Mouse (Mus musculus): Measurements from ENCODE around the gene Olfr1061.
"Not testable (repeated sequence)": the region's sequence is repeated elsewhere in the genome, so short reads cannot be mapped to it uniquely, and the experiment has no call there.

Olfr1061 gene

GRCm38 (mm10) chr2:86413950-86414349 lies at the start of gene Olfr1061:
TSS of gene Olfr1061 (minus strand) at chr2:86414050.
- CTCF ChIA-PET, result no interaction called here

GRCm38 (mm10) chr2:86460434-86460833 lies 46.6 kb upstream of the Olfr1061 start:
- CTCF ChIA-PET, result no interaction called here

DNA sequence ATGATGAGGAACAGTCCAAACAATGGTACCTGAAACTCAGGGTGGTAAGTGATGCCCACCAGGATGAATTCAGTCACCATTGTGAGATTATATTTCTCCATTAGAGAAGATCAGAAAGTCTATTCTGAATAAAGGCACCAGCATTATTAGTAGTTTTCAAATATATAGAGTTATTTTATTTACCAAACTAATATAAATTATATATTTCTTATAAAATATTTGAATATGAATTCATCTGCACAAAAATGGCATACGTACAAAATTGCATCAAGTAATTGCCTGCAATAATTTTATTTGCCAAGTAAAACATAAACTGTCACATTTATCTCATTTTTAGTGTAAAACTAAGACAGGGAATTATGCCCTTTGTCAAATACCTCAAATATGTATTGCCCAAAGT lies 42.3 kb upstream of the Olfr1061 start, which contains the start of gene Olfr1066:
Gene Olfr1066, minus strand, starts transcription at position 101 of the 400 bp plus-strand sequence.
- CTCF ChIA-PET, result no interaction called here

GRCm38 (mm10) chr2:86450491-86450890 lies 36.6 kb upstream of the Olfr1061 start, which contains the start of gene Olfr1065:
TSS of gene Olfr1065 (minus strand) at chr2:86450591.
- CTCF ChIA-PET, result not testable (repeated sequence)

- CTCF ChIA-PET, result not testable (repeated sequence)
Measured at GRCm38 (mm10) chr2:86442101-86442500, 28.3 kb upstream of the Olfr1061 start.

DNA sequence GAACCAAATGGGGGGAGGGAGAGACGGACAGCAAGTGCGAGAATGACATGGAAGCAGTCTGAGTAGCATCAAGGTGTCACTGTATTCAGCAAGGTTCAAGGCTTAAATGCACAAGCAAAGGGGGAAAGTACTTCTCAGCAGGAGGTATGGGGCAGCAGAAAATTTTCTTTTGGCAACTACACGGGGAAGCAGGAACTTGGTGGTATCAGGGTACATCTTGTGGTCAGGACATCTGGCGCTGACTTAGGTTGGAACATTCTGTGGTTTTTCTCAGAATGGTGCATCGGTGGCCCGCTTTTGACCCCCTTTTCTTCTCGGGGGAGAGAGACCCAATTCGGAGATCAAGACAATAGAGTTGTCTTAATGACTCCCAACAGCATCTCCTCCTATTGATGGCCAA lies 14.7 kb upstream of the Olfr1061 start:
- CTCF ChIA-PET, result not testable (repeated sequence)

DNA sequence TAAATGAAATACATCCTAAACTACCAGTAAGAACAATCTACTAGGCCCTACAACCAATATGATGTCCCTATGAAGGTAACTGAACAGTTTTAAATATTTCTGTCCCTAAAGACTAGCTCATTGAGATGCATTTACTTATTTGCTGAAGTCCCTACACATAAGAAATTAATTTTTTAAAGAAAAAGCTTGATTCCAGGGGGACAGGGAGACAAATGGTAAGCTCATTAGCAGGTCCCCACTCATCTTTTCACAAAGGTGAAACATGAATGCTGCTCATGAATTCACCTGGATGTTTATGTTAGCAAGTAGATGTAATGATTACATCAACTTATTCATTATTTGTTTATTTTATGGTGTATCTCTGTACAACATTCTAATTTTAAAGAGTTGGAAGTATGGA lies 12.8 kb upstream of the Olfr1061 start, which contains the start of gene Olfr1062:
Gene Olfr1062, minus strand, starts transcription at position 101 of the 400 bp plus-strand sequence.
- CTCF ChIA-PET, result not testable (repeated sequence)

GRCm38 (mm10) chr2:86395114-86395513 lies 18.7 kb downstream of the Olfr1061 start:
- CTCF ChIA-PET, result no interaction called here

DNA sequence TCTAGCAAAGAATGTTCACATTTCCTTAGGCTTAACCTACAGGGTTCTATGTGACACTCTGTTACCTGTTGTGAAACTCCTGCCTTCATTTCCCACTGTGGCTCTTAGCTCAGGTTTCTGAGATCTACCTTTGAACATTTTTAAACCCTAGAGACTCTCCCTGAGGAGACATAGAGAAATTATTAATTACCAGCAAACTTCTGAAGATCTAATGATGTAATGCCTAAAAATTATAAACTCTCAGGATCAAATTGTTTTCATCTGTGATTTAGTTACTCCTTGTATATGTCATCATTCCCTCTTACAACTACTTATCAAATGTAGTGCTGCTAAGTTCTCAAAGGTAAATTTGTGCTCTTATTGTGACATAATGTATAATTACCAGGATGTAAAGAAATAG lies 25.4 kb downstream of the Olfr1061 start, which contains the start of gene Olfr1058:
Gene Olfr1058, minus strand, starts transcription at position 101 of the 400 bp plus-strand sequence.
- CTCF ChIA-PET, result not testable (repeated sequence)

DNA sequence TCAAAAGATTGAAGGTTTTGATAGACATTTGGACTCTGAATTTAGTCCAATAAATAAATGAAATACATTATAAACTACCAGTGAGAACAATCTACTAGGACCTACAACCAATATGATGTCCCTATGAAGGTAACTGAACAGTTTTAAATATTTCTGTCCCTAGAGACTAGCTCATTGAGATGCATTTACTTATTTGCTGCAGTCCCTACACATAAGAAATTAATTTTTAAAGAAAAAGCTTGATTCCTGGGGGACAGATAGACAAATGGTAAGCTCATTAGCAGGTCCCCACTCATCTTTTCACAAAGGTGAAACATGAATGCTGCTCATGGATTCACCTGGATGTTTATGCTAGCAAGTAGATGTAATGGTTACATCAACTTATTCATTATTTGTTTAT lies 35.6 kb downstream of the Olfr1061 start, which contains the start of gene Olfr1057:
Gene Olfr1057, minus strand, starts transcription at position 101 of the 400 bp plus-strand sequence.
- CTCF ChIA-PET, result no interaction called here

DNA sequence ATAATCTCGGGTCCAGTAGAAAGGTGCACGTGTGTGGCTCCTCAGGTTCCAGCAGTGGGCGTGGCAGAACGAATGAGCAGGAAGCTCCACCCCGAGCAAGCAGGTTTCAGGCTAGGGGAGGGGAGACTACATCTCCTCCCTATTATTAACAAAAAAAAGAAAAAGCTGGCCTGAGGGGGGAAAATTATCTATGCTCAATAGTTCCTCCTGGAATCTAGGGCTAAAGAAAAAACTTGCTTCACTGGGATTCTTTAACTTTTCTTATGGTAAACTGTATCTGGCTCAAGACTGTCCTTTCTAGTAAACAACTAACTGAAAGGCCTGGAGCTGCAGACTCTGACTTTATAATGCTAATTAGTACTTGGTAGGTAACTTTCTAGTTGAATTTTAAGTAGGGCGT lies 47.5 kb downstream of the Olfr1061 start:
- CTCF ChIA-PET, result not testable (repeated sequence)

All from spleen, embryonic (tissue).